Mouse (Mus musculus) gastrocnemius, postnatal 25 days (tissue): ENCODE measurements around the gene Mrps9. TPM values are rescaled to one million over a fixed set of nuclear protein-coding genes. Genes with fewer than 3 reads are reported as not detected.

Source experiments
- DNase-seq: peaks from one replicate; pipeline ENCODE4 v3.0.0; 2022
- total RNA-seq, 2 experiments: library from RNA; stranded (reverse); gene quantifications; 1 replicate in 1 of 2; 2 replicates in 1 of 2; pipeline ENCODE4 v1.2.3; 2021

Mrps9 gene
- total RNA-seq, 2 experiments from 2014 or later = 44.8 to 47.2 TPM

DNA sequence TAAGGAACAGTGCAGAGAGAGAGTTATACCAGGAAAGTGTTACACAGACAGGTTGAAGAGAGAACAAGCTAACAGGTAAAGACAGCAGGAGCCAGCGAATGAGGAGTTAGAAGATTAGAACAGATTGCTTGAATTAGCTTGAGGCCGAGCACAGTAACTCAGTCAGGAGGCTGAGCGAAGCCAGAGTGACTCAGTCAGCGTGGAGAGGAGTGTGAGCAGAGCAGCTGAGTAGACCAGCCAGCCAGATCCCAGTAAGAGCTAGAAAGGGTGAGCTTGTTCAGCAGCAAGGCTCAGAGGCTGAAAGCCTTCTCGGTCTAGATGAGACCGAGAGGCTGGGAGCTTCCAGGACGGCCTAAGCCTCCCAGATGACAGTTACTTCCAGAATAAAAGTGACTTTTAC, 55.7 kb downstream of the Mrps9 start:
- no peak for DNase-seq

DNA sequence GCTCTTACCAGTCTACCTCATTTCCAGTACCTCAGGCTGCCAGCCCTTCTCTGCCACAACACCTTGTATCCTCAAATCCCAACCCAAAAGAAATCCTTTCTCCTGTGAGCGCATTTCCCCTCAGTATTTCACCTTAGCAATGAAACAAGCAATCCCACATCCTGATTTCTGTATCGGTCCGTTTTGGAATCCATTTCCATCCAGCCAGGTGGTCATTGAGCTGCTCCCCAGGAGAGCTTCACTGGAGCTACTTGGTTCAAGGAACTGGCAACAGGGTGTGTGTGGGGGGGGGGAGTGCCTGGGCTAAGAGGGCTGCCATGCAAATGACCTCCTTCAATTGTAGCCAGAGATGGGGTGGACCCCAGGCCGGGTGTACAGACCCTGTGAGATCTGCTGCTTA, 56.1 kb downstream of the Mrps9 start:
- no peak for DNase-seq

DNA sequence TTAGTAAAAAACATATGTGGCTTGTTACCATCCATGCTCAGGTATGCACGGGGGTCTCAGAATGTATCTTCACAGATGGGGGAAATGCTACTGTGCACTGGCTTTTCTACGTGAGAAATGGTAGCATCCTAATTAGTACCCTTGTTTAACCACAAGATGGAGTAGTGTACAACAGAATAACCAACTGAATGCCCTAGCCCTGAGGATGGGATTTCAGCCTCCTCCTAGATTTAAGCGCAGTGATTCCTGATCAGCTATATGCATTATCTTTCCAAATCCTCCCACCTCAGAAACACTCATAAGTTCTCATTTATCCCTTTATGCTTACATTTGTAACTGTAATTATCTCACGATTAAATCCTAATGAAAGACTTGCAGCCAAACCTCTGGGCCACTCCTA, 64.0 kb downstream of the Mrps9 start:
- DNase-seq = no peak

DNA sequence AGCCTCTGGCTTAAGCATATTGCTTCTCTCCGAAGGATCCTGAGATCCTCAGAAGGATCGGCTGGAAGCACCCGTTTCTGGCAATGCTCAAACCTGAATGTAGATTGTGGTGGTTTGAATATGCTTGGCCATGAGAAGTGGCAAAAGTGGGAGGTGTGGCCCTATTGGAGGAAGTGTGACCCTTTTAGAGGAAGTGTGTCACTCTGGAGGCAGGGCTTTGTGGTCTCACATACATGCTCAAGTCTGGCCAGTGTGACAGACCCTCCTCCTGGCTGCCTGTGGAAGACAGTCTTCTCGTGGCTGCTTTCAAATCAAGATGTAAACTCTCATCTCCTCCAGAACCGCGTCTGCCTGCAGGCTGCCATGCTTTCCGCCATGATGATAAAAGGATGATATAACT, 65.7 kb downstream of the Mrps9 start:
- no peak for DNase-seq

DNA sequence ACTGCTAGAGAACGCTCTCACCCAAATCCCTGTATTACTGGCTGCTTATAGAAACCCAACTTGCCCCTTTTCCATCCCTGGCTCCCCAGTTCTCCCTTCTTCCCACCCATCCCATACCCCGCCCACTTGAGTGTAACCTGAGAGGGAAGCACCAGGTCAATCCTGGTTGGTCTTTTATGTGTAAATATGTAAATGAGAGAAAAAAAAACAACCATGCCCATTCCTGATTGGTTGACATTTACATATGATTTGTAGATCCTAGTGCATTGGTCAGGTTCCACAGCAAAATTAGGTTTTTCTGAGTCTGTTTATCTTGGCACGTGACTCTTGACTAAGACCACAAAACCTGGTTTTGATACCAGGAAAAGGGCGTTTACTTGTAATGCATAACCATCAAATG, 66.9 kb downstream of the Mrps9 start:
- DNase-seq = no peak

DNA sequence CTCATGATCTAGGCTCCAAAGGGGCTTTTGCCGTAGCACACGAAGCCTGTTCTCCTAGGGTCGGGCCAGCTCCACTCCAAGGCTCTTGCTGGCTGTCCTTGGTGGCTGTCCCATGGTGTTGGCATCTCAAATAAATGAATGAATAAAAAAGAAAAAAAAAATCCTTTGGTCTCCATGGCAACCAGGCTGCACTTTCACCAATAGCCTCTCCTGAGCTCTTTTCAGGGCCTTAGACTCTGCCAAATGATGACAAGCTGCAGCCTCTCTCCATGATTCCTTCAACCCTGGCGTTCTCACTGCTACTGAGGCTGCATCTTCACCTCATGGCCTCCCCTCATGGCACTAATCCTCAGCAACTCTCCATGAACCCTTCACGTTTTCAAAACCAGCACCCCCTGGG, 72.9 kb downstream of the Mrps9 start:
- no peak for DNase-seq

DNA sequence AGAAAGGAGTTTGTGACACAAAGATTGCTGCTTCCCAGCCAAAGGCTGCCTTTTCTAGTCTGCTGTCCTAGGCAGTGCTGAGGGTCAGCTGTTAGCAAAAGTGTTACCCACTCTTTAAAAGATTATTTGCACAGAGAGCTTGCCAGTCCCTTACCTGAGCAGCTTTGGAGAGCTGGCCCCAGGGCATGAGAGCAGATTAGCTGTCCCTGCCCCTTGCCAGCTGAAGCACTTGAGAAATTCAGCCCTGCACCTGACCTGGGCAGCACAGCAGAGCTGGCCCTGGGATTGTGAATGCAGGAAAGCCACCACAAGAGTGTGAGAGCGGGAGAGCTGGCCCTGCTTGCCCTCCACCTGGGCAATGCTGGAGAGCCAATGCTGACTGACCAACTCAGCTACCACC, 82.6 kb downstream of the Mrps9 start:
- DNase-seq = no peak

DNA sequence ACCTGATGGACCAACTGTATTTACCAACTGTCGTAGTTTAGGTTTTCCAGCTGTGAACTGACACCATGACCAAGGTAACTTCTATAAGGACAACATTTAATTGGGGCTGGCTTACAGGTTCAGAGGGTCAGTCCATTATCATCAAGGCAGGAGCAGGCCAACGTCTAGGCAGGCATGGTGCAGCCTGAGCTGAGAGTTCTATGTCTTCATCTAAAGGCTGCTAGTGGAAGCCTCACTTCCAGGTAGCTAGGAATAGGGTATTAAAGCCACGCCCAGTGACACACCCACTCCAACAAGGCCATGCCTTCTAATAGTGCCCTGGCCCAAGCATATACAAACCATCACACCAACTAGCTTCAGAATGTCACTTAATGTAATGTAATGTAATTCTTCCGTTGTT, 97.5 kb downstream of the Mrps9 start:
- DNase-seq = no peak

DNA sequence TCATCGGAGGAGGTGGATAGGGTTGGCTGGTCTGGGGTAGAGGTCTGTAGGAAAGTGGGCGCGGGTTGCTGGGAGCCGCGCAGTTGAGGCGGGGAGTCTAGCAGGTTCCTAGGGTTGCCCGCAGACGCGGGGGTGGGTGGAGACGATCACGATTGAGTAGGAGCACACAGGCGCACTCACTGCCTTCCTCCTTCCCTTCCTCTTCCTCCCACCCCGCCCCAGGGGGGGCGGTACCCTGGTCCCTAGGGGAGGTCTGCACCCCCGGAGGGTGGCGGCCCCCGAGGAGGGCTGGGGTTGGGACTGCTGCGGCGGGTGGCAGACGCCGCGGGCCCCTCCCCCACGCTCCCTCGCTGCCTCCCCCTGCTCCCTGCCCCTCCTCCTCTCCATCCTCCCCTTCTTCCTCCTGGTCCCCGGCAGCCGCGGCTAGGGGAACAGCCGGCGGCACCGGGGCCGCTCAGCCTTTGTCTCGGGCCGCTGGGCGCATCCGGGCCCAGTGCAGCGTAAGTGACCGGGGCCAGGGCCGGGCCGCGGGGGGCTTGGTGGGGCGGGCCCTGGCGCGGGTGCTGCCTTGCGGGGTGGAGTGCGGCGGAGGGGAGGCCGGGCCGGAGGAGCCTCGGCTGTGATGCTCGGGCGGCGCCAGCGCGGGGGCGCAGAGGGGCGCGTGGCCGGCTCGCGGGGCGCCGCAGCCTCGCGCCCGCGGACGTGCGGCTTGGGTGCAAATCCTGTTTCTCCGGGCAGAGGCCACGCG, 101.9 kb downstream of the Mrps9 start, which contains the start of gene Gpr45:
Gene Gpr45 (plus strand): TSS at position 139 of the 748 bp plus-strand sequence.
- DNase-seq = peak; percentile 8

DNA sequence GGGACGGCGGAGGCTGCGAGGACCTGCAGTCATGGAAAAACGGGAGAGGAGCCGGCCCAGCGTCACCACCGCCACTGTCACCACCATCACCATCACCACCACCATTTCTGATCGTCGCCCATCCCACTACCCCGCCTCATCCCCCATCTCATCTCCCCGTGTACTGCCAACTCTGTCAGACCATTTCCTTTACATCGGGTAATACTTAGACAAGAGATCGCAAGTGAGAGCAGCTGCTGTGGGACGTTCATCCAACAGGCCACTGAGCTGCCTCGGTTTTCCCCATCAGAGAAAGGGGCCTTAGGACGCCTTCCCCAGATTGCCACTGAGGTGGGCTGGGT, 102.4 kb downstream of the Mrps9 start:
- DNase-seq = no peak

Other genes starting within 250 kb of the Mrps9 start
- not detected for gene Pou3f3, start 155.5 kb upstream of the Mrps9 start, total RNA-seq
- gene Gpr45, start 101.6 kb downstream of the Mrps9 start, total RNA-seq = not detected
- gene Tgfbrap1, start 247.4 kb downstream of the Mrps9 start, total RNA-seq = 10 to 100 TPM; 10.2 to 10.5 TPM
- 10 to 100 TPM; 12.4 to 12.9 TPM for gene AI597479, start 247.5 kb downstream of the Mrps9 start, total RNA-seq